Mouse (Mus musculus) heart, adult 2 months (tissue): ENCODE data around the gene Pycr1.

ENCODE experiments used
- CTCF ChIP-seq: fragments of 200-600 bp; IDR thresholded peaks from 2 replicates; pipeline ENCODE4 v1.8.1; 2022; ENCODE audit warnings: antibody characterized with exemption, mild to moderate bottlenecking, moderate library complexity
- EP300 ChIP-seq: fragments of 200-500 bp; IDR thresholded peaks from 2 replicates; pipeline ENCODE4 v1.6.1; 2011; ENCODE audit warnings: low read depth, low read length, control low read depth; ENCODE audit not compliant: insufficient read depth

- TF ChIP-seq CTCF, result 0 out of 2 replicates have a peak, but pooled peaks have one; percentile 7
- no peak for TF ChIP-seq EP300
These were observed 40.5 kb upstream of the Pycr1 start for GRCm38 (mm10) chr11:120684086-120684485.
